Mouse (Mus musculus) forebrain, embryonic 10.5 days (tissue): ENCODE data around the gene Fgfr2. TPM values are rescaled to one million over a fixed set of nuclear protein-coding genes. Genes with fewer than 3 reads are reported as not detected.

ENCODE experiments used
- DNase-seq: peaks from one replicate; pipeline ENCODE4 v3.0.0-alpha.2; 2017; ENCODE audit warnings: low spot score; ENCODE audit errors: extremely low spot score
- H3K27ac ChIP-seq: fragments of 300-500 bp; sonication (generic); 2 replicates; pipeline ENCODE4 v1.5.1; 2016; ENCODE audit warnings: mild to moderate bottlenecking
- H3K27me3 ChIP-seq: fragments of 300-500 bp; sonication (generic); 2 replicates; pipeline ENCODE4 v1.6.1; 2016; ENCODE audit warnings: mild to moderate bottlenecking; ENCODE audit not compliant: poor library complexity, severe bottlenecking
- H3K36me3 ChIP-seq: fragments of 300-500 bp; sonication (generic); replicated peaks from 2 replicates; pipeline ENCODE4 v1.6.1; 2016; ENCODE audit warnings: mild to moderate bottlenecking, moderate library complexity
- H3K4me1 ChIP-seq: fragments of 300-500 bp; sonication (generic); 2 replicates; pipeline ENCODE4 v1.6.1; 2016
- H3K4me3 ChIP-seq: fragments of 300-500 bp; sonication (generic); 2 replicates; pipeline ENCODE4 v1.5.1; 2016; ENCODE audit warnings: mild to moderate bottlenecking, moderate library complexity
- H3K9me3 ChIP-seq: fragments of 300-500 bp; sonication (generic); 2 replicates; pipeline ENCODE4 v1.6.1; 2016; ENCODE audit warnings: mild to moderate bottlenecking, moderate library complexity
- WGBS: fragments of 180-500 bp; shearing (Covaris S2); methylation state at CpG from one replicate; pipeline ENCODE4 v1.1.7; 2016; 5-methylcytosine and 5-hydroxymethylcytosine counted together
- polyA plus RNA-seq: library from polyadenylated mRNA; unstranded; fragments of >200 nt; fragmentation: Nextera tagmentation; extraction: Ambion mirVana; gene quantifications from 2 replicates; pipeline ENCODE4 v1.2.1, GENCODE M21; 2016

The Fgfr2 gene
- polyA plus RNA-seq, 1 experiment from 2014 or later = 55.7 TPM

- Histone ChIP-seq H3K36me3 (no peaks in the 10 kb centered on the region), H3K9me3 (no peaks in the 10 kb centered on the region), H3K27me3 (no peaks in the 10 kb centered on the region), H3K4me3 (no peak overlapping the region), H3K4me1 (peaks cover 25% of the 10 kb centered on the region), H3K27ac (no peak overlapping the region)
- 95% methylated on average over 3 of the region's 3 CpGs for WGBS
- no peak for DNase-seq
Measured at GRCm38 (mm10) chr7:132701412-132701811, 421.7 kb downstream of the Fgfr2 start.

- no peak overlapping the region for H3K4me3 ChIP-seq
- WGBS = 88% methylated on average over 4 of the region's 4 CpGs
- H3K27ac ChIP-seq = 0 out of 2 replicates have a peak overlapping the region, but pooled peaks have one; percentile 9
- peaks cover 25% of the 10 kb centered on the region for H3K4me1 ChIP-seq
- H3K9me3 ChIP-seq = peaks cover under 1% of the 10 kb centered on the region; the same call in 1 of the 2 replicates
- DNase-seq = no peak
- no peaks in the 10 kb centered on the region for H3K36me3 ChIP-seq
- no peaks in the 10 kb centered on the region for H3K27me3 ChIP-seq
Measured at GRCm38 (mm10) chr7:132700107-132700506, 423.0 kb downstream of the Fgfr2 start.

GRCm38 (mm10) chr7:132699639-132700038, 423.5 kb downstream of the Fgfr2 start:
- Histone ChIP-seq H3K4me1 (peaks cover 25% of the 10 kb centered on the region), H3K27ac (0 out of 2 replicates have a peak overlapping the region, but pooled peaks have one; percentile 9), H3K27me3 (no peaks in the 10 kb centered on the region), H3K4me3 (no peak overlapping the region), H3K9me3 (peaks cover 5% of the 10 kb centered on the region; the same call in 1 of the 2 replicates), H3K36me3 (peaks cover 4% of the 10 kb centered on the region)
- DNase-seq = no peak

- 81% methylated on average over 4 of the region's 4 CpGs for WGBS
- H3K4me1 ChIP-seq = peaks cover 20% of the 10 kb centered on the region
- H3K36me3 ChIP-seq = peaks cover 6% of the 10 kb centered on the region
- 0 out of 2 replicates have a peak overlapping the region, but pooled peaks have one; percentile 6 for H3K27ac ChIP-seq
- no peaks in the 10 kb centered on the region for H3K27me3 ChIP-seq
- DNase-seq = no peak
- no peak overlapping the region for H3K4me3 ChIP-seq
- H3K9me3 ChIP-seq = peaks cover 8% of the 10 kb centered on the region; the same call in 1 of the 2 replicates
Measured at GRCm38 (mm10) chr7:132699165-132699564, 424.0 kb downstream of the Fgfr2 start.

GRCm38 (mm10) chr7:132698737-132699136, 424.4 kb downstream of the Fgfr2 start:
- WGBS = 85% methylated on average over 4 of the region's 4 CpGs
- DNase-seq = no peak

GRCm38 (mm10) chr7:132697258-132697796, 425.8 kb downstream of the Fgfr2 start:
- Histone ChIP-seq H3K36me3 (peaks cover 6% of the 10 kb centered on the region), H3K4me1 (peaks cover 24% of the 10 kb centered on the region), H3K4me3 (no peak overlapping the region), H3K27ac (no peak overlapping the region), H3K9me3 (peaks cover 8% of the 10 kb centered on the region; the same call in 1 of the 2 replicates), H3K27me3 (no peaks in the 10 kb centered on the region)
- DNase-seq = no peak
- WGBS = 91% methylated on average over 8 of the region's 8 CpGs

More at GRCm38 (mm10) chr7:132698737-132699136, 424.4 kb downstream of the Fgfr2 start:
- Histone ChIP-seq H3K4me1 (peaks cover 18% of the 10 kb centered on the region), H3K9me3 (peaks cover 8% of the 10 kb centered on the region; the same call in 1 of the 2 replicates), H3K4me3 (no peak overlapping the region), H3K36me3 (peaks cover 6% of the 10 kb centered on the region), H3K27me3 (no peaks in the 10 kb centered on the region), H3K27ac (no peak overlapping the region)

- H3K9me3 ChIP-seq = peaks cover 8% of the 10 kb centered on the region; the same call in 1 of the 2 replicates
- H3K4me3 ChIP-seq = no peak overlapping the region
- DNase-seq = no peak
- H3K27ac ChIP-seq = no peak overlapping the region
- H3K4me1 ChIP-seq = peaks cover 23% of the 10 kb centered on the region
- H3K36me3 ChIP-seq = peaks cover 6% of the 10 kb centered on the region
- 86% methylated on average over 2 of the region's 2 CpGs for WGBS
- H3K27me3 ChIP-seq = no peaks in the 10 kb centered on the region
Measured at GRCm38 (mm10) chr7:132693561-132693960, 429.6 kb downstream of the Fgfr2 start.

GRCm38 (mm10) chr7:132692719-132693118, 430.4 kb downstream of the Fgfr2 start:
- Histone ChIP-seq H3K36me3 (peaks cover 6% of the 10 kb centered on the region), H3K4me3 (no peak overlapping the region), H3K27me3 (no peaks in the 10 kb centered on the region), H3K27ac (peak overlapping the region; percentile 45), H3K9me3 (peaks cover 8% of the 10 kb centered on the region; the same call in 1 of the 2 replicates), H3K4me1 (peaks cover 30% of the 10 kb centered on the region)
- no peak for DNase-seq
- WGBS = 75% methylated on average over 9 of the region's 9 CpGs

GRCm38 (mm10) chr7:132690716-132691472, 432.3 kb downstream of the Fgfr2 start:
- H3K27ac ChIP-seq = 0 out of 2 replicates have a peak overlapping the region, but pooled peaks have one; percentile 31
- no peak overlapping the region for H3K4me3 ChIP-seq
- H3K27me3 ChIP-seq = no peaks in the 10 kb centered on the region
- H3K4me1 ChIP-seq = peaks cover 36% of the 10 kb centered on the region
- peaks cover 8% of the 10 kb centered on the region; the same call in 1 of the 2 replicates for H3K9me3 ChIP-seq
- H3K36me3 ChIP-seq = peaks cover 6% of the 10 kb centered on the region
- DNase-seq = no peak
- 91% methylated on average over 14 of the region's 14 CpGs for WGBS

GRCm38 (mm10) chr7:132689722-132690121, 433.4 kb downstream of the Fgfr2 start:
- no peak overlapping the region for H3K4me3 ChIP-seq
- peaks cover 3% of the 10 kb centered on the region; the same call in 1 of the 2 replicates for H3K9me3 ChIP-seq
- peaks cover 2% of the 10 kb centered on the region for H3K36me3 ChIP-seq
- H3K27ac ChIP-seq = 0 out of 2 replicates have a peak overlapping the region, but pooled peaks have one; percentile 45
- 82% methylated on average over 5 of the region's 5 CpGs for WGBS
- H3K4me1 ChIP-seq = peaks cover 36% of the 10 kb centered on the region
- DNase-seq = no peak
- no peaks in the 10 kb centered on the region for H3K27me3 ChIP-seq

GRCm38 (mm10) chr7:132688721-132689120, 434.4 kb downstream of the Fgfr2 start:
- H3K4me3 ChIP-seq = no peak overlapping the region
- H3K4me1 ChIP-seq = peaks cover 36% of the 10 kb centered on the region
- H3K36me3 ChIP-seq = no peaks in the 10 kb centered on the region
- DNase-seq = no peak
- H3K27me3 ChIP-seq = no peaks in the 10 kb centered on the region
- no peaks in the 10 kb centered on the region for H3K9me3 ChIP-seq
- 53% methylated on average over 5 of the region's 5 CpGs for WGBS
- peak overlapping the region; percentile 45 for H3K27ac ChIP-seq

- Histone ChIP-seq H3K36me3 (no peaks in the 10 kb centered on the region), H3K27ac (peak overlapping the region; percentile 26; the same call in 1 of the 2 replicates), H3K9me3 (no peaks in the 10 kb centered on the region), H3K4me1 (peaks cover 35% of the 10 kb centered on the region), H3K4me3 (no peak overlapping the region), H3K27me3 (no peaks in the 10 kb centered on the region)
- 56% methylated on average over 2 of the region's 2 CpGs for WGBS
- no peak for DNase-seq
Measured at GRCm38 (mm10) chr7:132687897-132688296, 435.3 kb downstream of the Fgfr2 start.

- Histone ChIP-seq H3K27ac (no peak overlapping the region), H3K27me3 (no peaks in the 10 kb centered on the region), H3K36me3 (no peaks in the 10 kb centered on the region), H3K9me3 (no peaks in the 10 kb centered on the region), H3K4me1 (peaks cover 24% of the 10 kb centered on the region), H3K4me3 (no peak overlapping the region)
- 91% methylated on average over 3 of the region's 3 CpGs for WGBS
- no peak for DNase-seq
Measured at GRCm38 (mm10) chr7:132686515-132686914, 436.6 kb downstream of the Fgfr2 start.
